Mouse (Mus musculus) common myeloid progenitor, adult 5-6 weeks (primary cell): ENCODE measurements around the gene Hist1h2br. TPM values are rescaled to one million over a fixed set of nuclear protein-coding genes. Genes with fewer than 3 reads are reported as not detected.
A peak's percentile ranks its signal among the peaks of the same experiment; 100 is the strongest.
"Not testable (repeated sequence)": the region's sequence is repeated elsewhere in the genome, so short reads cannot be mapped to it uniquely, and the experiment has no call there.

Experiments
- ATAC-seq: replicated peaks from 2 replicates; pipeline ENCODE4 v1.8.0; 2016; ENCODE audit warnings: low read depth, mild to moderate bottlenecking, moderate TSS enrichment, inconsistent platforms; ENCODE audit not compliant: poor library complexity, severe bottlenecking
- total RNA-seq: library from RNA; stranded (forward); fragments of 200-1000, 187-1606 nt; gene quantifications from 2 replicates; pipeline ENCODE4 v1.2.3, GENCODE M21; 2017

Gene Hist1h2br
- total RNA-seq, 1 experiment from 2014 or later = 268 TPM

DNA sequence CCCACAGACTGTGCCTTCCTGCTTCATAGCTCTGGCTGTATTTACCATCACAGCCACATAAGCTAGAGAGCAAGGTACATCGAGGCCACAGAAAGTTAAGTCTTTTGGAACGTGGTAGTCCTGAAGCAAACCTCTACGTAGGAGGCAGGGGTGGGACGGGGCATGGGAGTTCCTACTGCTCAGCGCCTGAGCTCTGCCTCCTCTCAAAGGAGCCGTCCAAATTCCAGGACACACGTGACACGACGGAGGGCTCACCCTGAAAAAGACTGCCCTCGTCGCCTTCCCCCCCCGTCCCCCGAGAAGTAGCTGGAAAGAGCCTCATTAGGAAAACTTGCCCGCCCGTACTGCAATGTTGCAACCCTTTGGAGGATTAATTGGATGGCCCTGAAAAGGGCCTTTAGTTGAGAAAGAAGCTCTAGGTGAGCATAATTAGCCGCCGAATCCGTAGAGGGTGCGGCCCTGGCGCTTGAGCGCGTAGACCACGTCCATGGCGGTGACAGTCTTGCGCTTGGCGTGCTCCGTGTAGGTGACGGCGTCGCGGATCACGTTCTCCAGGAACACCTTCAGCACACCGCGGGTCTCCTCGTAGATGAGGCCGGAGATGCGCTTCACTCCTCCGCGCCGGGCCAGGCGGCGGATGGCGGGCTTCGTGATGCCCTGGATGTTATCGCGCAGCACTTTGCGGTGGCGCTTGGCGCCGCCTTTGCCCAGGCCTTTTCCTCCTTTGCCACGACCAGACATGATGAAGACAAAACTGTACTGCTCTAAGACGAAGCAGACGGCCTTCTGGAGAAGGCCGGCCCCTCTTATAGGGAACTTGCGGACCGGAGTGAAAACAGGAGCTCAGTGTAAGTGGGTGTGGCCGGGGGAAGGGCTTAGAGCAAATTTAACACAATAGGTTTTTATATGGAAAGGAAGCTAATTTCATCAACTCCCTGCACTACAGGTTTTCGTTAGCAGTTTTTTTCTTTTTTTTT lies 1.8 kb upstream of the Hist1h2br start, which contains the start of gene Hist1h4n:
Hist1h4n (minus strand) TSS at position 779 of the 977 bp plus-strand sequence.
- ATAC-seq = peak; percentile 55

DNA sequence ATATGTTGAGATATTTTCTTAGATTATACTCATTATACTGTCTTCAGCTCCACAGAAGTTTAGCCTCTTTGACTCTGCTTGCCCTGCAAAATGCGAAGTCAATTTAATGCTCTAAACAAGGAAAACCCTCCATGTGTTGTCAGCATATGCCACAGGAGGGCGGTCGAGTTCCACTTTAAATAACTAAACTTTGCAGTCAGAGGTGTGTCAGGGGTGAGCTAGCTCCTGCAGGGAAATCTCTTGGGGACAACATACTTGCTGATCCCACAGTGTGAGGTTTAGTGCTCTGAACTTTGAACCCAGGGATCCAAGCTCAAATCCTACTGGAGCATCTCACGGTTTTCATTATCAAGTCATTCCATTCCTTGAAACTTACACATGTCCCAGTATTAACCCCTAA lies 7.0 kb downstream of the Hist1h2br start:
- peak; percentile 94 for ATAC-seq

DNA sequence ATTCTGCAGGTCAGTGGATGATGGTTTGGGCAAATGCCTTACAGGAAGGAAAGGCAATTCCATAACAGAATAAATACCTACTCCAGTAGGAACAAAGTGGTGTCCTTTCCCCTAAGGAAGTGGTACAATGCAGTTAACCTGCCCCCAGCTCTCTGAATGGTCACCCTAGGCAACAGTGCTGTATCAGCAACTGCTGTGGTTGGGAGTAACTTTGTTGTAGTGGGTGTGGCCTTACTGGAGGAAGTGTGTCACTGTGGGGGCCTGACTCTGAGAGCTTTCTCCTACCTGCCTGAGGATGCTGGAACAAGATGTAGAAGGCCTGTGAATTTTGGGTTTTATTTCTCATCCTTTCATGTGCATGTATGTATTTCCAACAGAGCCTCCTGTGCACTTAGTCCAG lies 12.8 kb downstream of the Hist1h2br start:
- peak; percentile 97 for ATAC-seq

DNA sequence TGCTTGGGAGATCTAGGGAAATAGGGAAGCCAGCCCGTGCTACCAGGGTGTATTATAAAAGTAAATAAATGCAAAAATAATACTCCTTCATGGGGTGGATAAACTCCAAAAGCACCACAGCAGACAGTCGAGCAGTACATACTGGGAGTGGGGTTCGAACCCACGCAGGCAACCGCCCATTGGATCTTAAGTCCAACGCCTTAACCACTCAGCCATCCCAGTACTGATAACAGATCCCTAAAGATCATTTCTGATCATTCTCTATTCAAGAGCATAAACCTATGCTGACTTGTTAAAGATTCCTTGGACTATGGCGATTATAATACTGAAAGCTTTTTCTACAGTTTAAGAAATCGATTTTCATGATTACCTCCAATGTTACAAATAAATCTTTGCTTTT lies 14.3 kb downstream of the Hist1h2br start:
- no peak for ATAC-seq

DNA sequence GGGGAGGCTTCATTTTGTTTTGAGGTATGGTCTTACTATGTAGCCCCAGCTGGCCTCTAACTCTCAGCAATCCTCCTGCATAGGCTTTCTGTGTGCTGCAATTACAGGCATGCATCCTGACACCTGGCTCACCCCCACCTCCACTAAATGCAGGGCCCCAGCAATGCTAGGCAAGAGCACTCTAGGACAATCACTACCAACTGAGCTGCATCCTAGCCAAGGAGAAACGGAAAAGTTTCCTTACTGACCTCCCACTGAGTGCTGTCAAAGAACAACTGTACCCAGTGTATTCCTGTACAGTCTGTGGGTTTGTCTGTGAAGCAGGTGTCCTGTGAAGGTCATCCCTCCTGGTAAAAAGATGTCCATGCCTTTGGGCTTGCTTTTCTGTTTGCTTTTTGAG lies 17.2 kb downstream of the Hist1h2br start:
- not testable (repeated sequence) for ATAC-seq

DNA sequence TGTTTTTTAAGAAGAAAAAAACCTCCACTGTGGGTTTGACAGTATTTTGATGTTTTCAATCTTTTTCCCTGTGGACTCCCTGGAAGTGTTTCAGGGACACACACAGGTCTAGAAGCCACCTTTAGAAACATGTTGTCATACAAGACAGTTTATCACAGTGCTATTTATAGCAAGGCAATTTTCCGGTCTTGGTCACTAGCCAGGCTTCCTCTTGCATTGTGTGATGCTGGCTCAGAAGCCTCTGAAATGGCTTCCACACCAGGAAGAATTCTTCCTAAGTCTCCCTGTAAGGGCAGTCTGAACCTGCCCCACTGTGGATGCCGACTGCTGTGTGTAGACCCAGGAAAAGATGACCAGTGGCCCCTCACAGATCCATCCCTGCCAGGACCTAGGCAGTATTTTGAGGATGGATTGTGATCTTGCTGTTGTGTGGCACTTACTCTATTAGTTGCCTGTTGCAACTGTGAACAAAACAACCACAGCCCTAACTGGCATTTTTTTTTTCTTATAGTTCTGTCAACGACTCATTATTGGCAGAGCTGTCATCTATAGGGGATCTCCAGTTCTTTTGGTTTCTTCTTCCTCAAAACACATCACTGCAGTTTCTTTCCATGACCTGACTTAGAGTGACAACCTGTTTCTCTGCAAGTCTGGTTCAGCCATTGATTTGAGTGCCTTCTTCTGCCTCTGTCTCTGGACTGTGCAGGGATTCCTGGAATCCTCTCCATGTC lies 18.8 kb downstream of the Hist1h2br start:
- peak; percentile 67 for ATAC-seq

DNA sequence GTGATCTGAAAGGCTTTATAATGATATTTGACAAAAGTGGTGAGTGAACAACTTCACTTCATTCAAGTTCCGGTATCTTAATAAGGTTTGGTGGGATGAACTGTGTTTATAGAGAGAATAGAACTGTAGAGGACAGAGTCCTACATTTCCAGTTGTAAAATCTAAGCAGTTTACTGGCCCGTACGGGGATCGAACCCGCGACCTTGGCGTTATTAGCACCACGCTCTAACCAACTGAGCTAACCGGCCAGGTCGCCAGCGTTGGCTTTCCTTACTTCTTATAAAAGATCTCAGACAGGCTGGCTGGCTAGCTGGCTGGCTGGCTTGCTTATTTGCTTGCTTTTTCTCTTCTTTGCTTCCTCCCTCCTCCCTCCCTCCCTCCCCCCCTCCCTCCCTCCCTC lies 21.6 kb downstream of the Hist1h2br start:
- no peak; the same call in 1 of the 2 replicates for ATAC-seq

DNA sequence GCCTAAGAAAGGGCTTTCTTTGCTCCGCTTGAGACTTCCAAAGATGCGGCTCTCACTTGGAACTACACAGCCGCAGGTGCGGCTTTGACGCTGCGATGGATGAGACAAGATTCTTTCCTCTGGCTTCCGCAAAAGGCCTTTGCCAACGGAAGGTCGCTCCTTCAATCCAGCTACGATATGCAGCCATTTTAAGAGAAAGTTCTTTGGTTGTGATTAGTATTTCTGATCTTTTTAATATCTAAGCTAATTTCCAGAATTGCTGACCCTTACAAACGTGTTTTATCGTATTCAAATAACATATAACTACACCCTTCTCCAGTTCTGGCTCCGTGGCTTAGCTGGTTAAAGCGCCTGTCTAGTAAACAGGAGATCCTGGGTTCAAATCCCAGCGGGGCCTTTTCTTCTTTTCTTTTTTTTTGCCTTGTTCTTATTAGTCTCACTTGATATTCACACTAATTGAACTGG lies 22.2 kb downstream of the Hist1h2br start:
- 0 out of 2 replicates have a peak, but pooled peaks have one; percentile 19 for ATAC-seq

DNA sequence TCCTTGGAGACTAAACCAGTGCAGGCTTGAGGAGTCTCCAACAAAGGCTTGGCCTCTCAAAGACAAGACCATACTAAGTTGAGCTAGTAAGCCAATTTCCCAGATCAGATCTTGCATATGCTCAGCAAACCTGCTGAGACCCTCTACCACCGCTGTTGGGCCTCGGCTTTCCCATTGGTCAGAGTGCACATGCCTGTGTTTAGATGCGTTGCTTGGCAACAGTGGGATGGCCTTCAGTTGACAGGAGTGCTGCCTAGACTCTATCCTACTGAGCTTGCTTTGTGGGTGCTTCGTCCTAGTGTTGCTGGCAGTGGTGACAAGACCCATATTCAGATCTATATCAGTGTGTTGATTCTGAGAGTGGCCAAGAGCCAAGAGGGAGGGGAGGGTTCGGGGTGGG lies 28.1 kb downstream of the Hist1h2br start:
- no peak for ATAC-seq

DNA sequence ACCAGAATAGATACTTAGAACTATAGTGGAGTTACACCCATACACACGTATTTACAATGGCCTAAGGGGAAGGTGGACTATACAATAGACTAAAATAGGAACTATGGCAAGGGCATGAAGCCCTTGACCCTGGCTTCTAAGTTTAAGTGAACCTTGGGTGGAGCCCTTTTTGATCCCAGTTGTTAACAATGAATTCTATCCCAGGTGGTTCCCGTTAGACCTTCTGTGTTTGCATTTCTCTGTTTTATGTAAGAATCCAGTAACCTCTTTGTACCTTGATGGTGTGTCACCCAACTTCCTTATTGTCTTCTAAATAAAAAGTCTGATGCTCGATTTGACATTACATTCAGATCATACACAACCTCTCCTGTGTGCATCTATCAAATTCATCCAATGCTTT lies 32.0 kb downstream of the Hist1h2br start:
- not testable (repeated sequence) for ATAC-seq

DNA sequence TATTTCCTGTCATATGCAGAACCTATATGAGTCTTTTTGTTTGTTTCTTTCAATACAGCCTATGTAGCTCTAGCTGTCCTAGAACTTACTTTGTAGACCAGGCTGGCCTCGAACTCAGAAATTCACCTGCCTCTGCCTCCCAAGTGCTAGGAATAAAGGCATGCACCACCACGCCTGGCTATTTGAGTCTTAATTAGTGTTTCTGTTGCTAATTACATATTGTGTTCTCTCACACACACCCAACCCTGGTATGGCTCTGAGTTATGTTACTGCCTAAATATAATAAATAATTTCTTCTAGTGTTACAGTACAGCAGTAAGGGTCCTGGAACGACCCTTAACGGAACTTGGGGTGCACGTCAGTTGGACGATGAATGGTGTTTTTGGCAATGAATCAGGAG lies 47.2 kb downstream of the Hist1h2br start:
- no peak for ATAC-seq

DNA sequence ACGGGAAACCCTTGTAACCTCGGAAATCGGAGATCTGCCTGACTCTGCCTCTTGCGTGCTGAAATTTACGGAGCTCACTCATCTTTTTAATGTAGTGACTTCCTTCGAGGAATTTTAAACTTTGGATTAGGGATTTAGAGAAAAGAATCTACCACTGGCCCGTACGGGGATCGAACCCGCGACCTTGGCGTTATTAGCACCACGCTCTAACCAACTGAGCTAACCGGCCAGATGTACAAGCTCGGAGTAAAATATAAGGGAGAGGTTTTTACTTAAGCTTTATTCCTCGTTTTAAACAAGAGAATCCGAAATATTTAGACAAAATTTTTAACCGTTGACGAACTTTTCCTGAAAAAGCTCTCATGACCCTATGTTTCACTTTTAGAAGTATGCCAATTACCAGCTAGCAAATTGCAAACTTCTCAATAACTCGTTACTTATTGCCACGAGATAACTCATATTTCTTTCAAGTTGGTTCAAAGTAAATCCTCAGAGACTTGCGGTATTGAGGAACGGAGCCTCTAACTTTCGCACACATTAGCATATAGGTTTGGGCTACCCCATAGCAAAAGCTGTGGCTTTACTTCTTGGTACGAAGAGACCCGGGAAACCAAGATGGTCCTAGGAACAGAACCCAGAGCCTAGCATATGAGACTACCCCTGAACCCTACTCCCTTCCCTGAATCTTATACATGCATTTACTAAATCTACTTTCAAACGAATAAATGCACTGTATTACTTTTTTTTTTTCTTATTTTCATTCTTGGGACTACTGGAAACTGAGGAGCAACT lies 48.5 kb downstream of the Hist1h2br start:
- peak; percentile 46 for ATAC-seq

DNA sequence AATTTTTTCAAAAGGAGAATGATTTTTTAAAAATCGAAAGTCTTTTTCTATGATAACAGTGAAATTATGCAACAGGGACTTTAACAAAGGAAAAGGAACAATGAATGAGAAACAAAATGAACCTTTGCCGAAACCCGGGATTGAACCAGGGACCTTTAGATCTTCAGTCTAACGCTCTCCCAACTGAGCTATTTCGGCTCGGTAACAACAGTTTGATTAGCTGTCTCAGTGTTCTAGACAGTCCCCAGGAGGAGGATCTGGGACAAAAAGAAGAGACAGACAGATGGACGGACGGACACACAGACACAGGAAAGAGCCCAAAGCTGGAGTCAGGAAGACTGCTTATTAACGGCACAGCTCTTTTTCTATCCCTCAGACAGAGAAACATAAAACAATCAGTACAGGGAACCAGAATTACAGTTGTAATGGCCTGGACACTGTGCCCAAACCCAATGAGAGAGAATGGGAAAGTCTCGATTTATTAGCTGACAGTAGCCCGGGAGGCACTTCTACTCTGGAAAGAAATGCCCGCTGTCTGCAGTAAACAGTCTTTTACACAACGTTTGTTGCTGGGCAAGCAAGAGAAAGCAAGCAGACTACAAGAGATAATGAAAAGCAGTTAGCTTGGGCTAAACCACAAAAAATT lies 49.3 kb downstream of the Hist1h2br start:
- peak; percentile 64 for ATAC-seq

DNA sequence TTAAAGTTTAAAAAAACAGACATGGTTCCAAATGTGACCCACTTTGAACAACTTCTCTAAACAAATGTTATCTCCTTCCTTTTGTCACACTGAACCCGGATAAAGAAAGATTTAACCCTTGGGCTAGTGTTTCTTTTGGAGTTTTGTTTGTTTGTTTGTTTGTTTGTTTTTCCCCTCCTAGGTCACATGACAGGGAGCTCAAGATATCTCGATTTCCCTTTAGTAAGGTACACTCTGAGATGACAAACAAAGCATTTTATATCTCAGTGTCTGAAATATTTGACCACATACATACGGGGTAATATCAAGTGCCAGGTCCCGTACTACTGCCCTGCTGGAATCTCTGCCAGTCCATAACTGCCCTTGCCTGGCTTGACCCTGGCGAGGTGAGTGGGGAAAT lies 49.9 kb downstream of the Hist1h2br start:
- ATAC-seq = no peak; the same call in 1 of the 2 replicates

DNA sequence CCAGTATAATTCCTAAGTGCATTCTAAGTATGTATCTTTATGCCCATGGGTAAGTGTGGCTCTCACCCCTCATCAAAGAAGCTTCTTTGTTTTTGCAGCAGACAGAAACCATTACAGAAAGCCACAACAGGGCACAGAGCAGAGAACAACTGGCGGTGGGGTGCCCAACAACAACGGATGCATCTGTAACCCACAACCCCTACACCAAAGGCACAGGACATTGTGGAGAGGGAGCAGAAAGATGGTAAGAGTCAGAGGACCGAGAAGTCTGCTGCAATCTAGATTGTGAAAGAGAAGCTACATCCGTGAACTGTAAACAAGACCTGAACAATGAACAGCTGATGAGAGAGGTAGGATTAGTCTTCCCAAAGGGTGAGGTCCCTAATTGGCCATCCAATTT lies 51.0 kb downstream of the Hist1h2br start:
- no peak for ATAC-seq

Other genes with a start within 250 kb of the Hist1h2br start
- not detected in 2 replicates for gene Olfr1362, start 219.7 kb upstream of the Hist1h2br start, total RNA-seq
- gene Olfr11, start 191.2 kb upstream of the Hist1h2br start, total RNA-seq = not detected in 2 replicates
- gene Olfr1361, start 170.4 kb upstream of the Hist1h2br start, total RNA-seq = not detected in 2 replicates
- gene Olfr1360, start 156.3 kb upstream of the Hist1h2br start, total RNA-seq = not detected in 2 replicates
- gene Olfr1359, start 135.6 kb upstream of the Hist1h2br start, total RNA-seq = not detected in 2 replicates
- gene Hist1h2bl, start 117.6 kb upstream of the Hist1h2br start, total RNA-seq = 401 and 517 TPM in 2 replicates
- gene Hist1h2ai, start 117.3 kb upstream of the Hist1h2br start, total RNA-seq = 1,241 and 1,337 TPM in 2 replicates
- 145 and 293 TPM in 2 replicates for gene Hist1h3h, start 116.1 kb upstream of the Hist1h2br start, total RNA-seq
- gene Hist1h2bm, start 111.7 kb upstream of the Hist1h2br start, total RNA-seq = 379 and 469 TPM in 2 replicates
- gene Hist1h4j, start 98.7 kb upstream of the Hist1h2br start, total RNA-seq = 469 and 581 TPM in 2 replicates
- gene Hist1h4k, start 83.2 kb upstream of the Hist1h2br start, total RNA-seq = 4,229 and 5,615 TPM in 2 replicates
- 950 and 1,047 TPM in 2 replicates for gene Hist1h2ak, start 79.9 kb upstream of the Hist1h2br start, total RNA-seq
- 1,475 and 1,634 TPM in 2 replicates for gene Hist1h2bn, start 79.6 kb upstream of the Hist1h2br start, total RNA-seq
- 1,123 and 1,267 TPM in 2 replicates for gene Hist1h1b, start 53.1 kb upstream of the Hist1h2br start, total RNA-seq
- gene Hist1h3i, start 50.4 kb upstream of the Hist1h2br start, total RNA-seq = 252 and 264 TPM in 2 replicates
- gene Hist1h2an, start 46.5 kb upstream of the Hist1h2br start, total RNA-seq = 413 and 544 TPM in 2 replicates
- 69.7 and 70.4 TPM in 2 replicates for gene Hist1h2bp, start 46.3 kb upstream of the Hist1h2br start, total RNA-seq
- 106 and 143 TPM in 2 replicates for gene Hist1h2bq, start 23.5 kb upstream of the Hist1h2br start, total RNA-seq
- 626 and 966 TPM in 2 replicates for gene Hist1h2ao, start 23.3 kb upstream of the Hist1h2br start, total RNA-seq
- 3,201 and 5,019 TPM in 2 replicates for gene Hist1h4m, start 22.0 kb upstream of the Hist1h2br start, total RNA-seq
- gene Hist1h4n, start 1.5 kb upstream of the Hist1h2br start, total RNA-seq = 2,940 and 3,195 TPM in 2 replicates
- 1,879 and 2,229 TPM in 2 replicates for gene Hist1h2ap, start 236 bp upstream of the Hist1h2br start, total RNA-seq
- gene Zfp184, start 111.4 kb downstream of the Hist1h2br start, total RNA-seq = 13.1 and 13.9 TPM in 2 replicates
- not detected in 2 replicates for gene Pom121l2, start 147.5 kb downstream of the Hist1h2br start, total RNA-seq
- gene Prss16, start 176.0 kb downstream of the Hist1h2br start, total RNA-seq = 0.73 and 5.5 TPM in 2 replicates
- 208 and 989 TPM in 2 replicates for gene Hist1h2ah, start 201.8 kb downstream of the Hist1h2br start, total RNA-seq
- gene Hist1h2bk, start 202.1 kb downstream of the Hist1h2br start, total RNA-seq = 1,449 and 1,731 TPM in 2 replicates
- gene Hist1h4i, start 207.6 kb downstream of the Hist1h2br start, total RNA-seq = 106 and 144 TPM in 2 replicates
- gene Hist1h2ag, start 209.2 kb downstream of the Hist1h2br start, total RNA-seq = 689 and 693 TPM in 2 replicates
- gene Hist1h2bj, start 209.5 kb downstream of the Hist1h2br start, total RNA-seq = 591 and 710 TPM in 2 replicates